Mouse (Mus musculus): ENCODE data around the gene Fblim1.
"Not testable (repeated sequence)": the region's sequence is repeated elsewhere in the genome, so short reads cannot be mapped to it uniquely, and the experiment has no call there.

Gene Fblim1

DNA sequence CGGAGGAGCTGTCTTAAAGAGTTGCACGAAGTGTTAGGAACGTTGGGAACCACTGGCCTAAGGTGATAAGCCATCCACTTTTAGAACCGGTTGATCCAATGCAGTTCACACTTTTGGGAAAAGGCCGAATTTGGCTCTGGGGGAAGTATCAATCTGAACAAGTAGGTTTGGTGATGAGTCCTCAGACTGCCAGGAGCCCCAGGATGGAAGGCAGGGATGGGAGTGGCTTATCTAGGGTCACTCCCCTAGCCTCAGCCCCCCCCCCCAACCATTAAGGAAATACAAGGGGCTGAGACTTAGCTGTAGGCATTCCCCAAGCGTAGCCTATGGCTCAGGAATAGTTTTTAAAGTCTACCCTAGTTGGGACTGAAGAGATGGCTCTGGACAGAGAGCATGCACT lies 39.7 kb downstream of the Fblim1 start:
- no peak for DNase-seq (ENCODE audit: low spot score)

DNA sequence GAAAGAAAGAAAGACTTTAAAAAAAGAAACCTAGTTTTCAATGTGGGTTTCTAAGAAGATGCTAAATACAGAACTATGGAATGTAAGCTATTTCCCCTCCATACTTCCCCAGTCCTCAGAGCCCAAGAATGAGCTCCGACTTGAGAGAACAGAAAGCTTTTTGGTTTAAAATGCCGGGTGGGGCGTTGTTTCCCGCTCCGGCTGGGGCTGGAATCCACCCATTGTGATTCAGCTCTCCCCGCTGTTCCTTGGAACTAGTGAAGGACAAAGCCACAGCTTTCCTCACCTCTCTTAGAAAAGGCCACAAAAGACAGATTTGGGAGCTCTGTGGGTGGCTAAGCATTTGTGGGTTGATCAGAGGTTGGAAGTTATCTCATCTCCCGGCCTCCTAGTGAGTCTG lies 40.6 kb downstream of the Fblim1 start:
- no peak for DNase-seq (ENCODE audit: low spot score)

DNA sequence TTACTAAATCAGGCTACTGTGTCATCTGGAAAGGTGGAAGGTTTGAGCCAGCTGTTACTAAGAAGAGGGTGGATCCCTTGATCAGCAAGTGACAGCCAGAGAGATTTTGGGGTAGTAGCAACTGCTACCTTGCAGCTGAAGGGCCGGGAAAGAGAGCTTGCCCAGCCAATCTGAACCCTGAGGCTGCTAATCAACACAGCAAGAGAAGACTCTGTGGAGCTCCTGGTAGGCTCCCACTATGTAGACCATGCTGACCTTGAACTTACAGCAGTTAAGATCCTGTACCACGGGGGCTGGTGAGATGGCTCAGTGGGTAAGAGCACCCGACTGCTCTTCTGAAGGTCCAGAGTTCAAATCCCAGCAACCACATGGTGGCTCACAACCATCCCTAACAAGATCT lies 41.2 kb downstream of the Fblim1 start:
- no peak for DNase-seq (ENCODE audit: low spot score)

DNA sequence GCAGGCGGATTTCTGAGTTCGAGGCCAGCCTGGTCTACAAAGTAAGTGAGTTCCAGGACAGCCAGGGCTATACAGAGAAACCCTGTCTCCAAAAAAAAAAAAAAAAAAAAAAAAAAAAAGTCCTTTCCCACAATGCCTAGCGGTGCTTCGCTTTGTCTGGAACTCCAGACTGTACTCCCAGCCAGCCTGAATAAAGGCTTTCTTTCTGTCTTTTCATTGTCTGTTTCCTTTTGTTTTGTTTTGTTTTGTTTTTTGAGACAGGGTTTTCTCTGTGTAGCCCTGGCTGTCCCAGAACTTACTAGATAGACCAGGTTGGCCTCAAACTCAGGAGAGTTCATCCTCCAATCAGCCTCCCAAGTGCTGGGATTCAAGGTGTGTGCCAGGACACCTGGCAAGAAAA lies 41.7 kb downstream of the Fblim1 start:
- DNase-seq (ENCODE audit: low spot score) = no peak

- DNase-seq (ENCODE audit: low spot score) = no peak
These were observed 43.6 kb downstream of the Fblim1 start for GRCm38 (mm10) chr4:141562281-141562680.

GRCm38 (mm10) chr4:141561331-141561919 lies 44.5 kb downstream of the Fblim1 start:
- DNase-seq (ENCODE audit: low spot score) = not testable (repeated sequence)

DNA sequence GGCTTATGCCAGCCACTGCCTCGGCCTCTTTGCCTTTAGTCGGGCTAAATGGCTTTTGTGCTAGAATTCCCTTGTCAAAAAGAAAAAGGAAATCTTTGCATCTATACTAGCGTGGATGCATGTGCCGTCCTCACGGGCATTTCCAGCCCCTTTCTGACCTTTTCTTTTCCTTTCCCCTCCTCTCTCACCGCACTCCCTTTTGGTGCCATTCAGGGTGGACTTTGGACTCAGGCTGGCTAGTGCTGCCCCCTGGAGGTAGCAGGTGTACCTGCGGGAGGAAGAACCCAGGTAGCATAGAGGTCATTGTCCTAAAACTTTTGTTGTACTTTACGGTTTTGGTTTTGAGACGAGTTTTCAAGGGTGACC lies 46.0 kb downstream of the Fblim1 start:
- DNase-seq (ENCODE audit: low spot score) = peak; percentile 74

- peak; percentile 35 for DNase-seq (ENCODE audit: low spot score)
These were observed 46.6 kb downstream of the Fblim1 start for GRCm38 (mm10) chr4:141559131-141559897.

DNA sequence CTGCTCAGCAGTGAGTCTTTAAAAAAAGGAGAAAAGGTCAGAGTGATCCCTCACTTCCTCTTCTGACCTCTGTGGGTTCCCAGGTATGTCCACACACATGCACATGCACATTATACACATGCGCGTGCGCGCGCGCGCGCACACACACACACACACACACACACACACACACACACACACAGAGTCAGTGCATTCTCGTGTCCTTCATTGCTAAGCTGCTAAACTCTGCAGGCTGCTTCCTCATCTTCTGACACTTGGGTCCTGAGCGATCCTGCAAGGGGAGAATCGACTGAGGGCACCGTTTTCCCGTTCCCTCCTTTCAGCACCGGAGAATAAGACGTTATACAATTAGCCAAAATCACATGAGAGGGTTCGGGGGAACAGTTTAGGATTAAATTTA lies 47.2 kb downstream of the Fblim1 start:
- DNase-seq (ENCODE audit: low spot score) = no peak

DNA sequence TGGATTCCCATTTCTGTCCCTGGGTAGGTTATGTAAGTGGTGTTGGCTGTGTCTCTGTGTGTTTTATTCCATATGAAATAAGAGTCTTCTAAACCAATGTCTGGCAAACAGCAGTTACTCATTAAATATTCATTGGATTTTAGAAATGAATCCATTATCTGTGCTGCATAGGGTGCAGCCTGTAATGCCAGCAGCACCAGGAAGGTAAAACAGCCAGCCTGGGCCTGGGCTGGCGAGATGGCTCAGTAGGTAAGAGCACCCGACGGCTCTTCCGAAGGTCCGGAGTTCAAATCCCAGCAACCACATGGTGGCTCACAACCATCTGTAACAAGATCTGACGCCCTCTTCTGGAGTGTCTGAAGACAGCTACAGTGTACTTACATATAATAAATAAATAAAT lies 49.7 kb downstream of the Fblim1 start:
- not testable (repeated sequence) for DNase-seq (ENCODE audit: low spot score)

DNA sequence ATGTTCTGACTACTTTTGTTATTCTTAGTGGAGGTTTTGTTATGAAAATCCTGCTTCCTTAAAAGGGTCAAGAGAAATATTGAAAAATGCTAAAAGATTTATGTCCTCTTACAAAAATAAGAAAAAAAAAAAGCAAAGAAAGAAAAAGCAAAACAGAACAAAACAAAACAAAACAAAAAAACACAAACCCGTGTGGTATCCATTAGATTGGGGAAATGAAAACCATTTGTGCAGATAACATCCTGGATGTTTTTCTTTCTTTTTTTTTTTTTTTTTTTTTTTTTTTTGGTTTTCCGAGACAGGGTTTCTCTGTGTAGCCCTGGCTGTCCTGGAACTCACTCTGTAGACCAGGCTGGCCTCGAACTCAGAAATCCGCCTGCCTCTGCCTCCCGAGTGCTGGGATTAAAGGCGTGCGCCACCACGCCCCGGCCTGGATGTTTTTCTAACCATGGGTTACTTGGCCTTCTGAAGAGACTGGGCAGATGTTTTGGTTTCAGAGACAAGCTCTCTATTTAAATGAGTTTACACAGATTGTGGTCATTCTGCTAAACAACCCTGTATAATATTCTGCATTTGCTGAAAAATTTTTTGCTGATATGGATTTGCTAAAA lies 51.5 kb downstream of the Fblim1 start:
- DNase-seq (ENCODE audit: low spot score) = not testable (repeated sequence)

- no peak for DNase-seq (ENCODE audit: low spot score)
These were observed 53.4 kb downstream of the Fblim1 start for GRCm38 (mm10) chr4:141552484-141552883.

GRCm38 (mm10) chr4:141547299-141547698 lies 58.6 kb downstream of the Fblim1 start:
- no peak for DNase-seq (ENCODE audit: low spot score)

DNA sequence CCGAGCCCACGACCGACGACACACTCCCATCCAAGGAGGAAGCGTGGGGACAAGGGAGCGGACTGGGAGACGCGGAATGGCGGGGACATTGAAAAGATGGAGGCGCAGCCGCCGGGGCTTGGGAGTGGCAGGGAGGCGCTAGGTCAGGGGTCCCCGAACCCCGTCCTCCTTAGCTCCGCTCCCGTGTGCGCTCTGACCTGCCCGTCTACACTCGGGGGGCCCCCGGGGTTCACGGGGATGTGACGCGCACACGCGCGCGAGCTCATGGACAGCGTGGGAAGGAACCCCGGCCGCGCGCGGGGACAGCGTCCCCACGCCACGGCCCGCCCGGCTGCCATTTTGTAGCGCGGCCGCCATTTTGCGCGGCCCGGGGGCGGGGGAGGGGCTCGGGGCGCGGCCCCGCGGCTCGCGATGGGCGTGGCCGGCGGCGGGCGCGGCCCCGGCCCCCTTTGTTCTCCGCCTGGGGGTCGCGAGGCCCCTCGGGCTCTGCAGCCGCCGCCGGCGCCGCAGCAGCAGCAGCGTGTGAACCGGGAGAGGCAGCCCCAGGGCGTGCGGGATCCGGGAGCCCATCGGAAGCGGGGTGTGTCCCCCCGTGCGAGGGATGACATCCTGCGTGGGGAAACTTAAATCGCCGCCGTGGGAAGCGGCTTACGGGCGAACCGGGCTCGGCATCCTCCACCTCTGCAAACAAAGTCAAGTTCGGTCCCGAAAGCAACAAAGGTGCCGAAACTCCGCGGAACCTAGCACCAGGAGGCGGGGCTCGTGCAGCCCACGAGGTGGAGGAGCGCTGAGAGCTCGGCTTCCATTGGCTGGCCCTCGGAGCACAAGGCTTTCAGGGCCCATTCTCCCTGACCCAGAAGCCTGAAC lies 59.3 kb downstream of the Fblim1 start:
- peak; percentile 86 for DNase-seq (ENCODE audit: low spot score)

- peak; percentile 99 for DNase-seq (ENCODE audit: low spot score)
These were observed 60.1 kb downstream of the Fblim1 start for GRCm38 (mm10) chr4:141545743-141546333.

- DNase-seq (ENCODE audit: low spot score) = peak; percentile 82
These were observed 60.7 kb downstream of the Fblim1 start for GRCm38 (mm10) chr4:141545071-141545742.

GRCm38 (mm10) chr4:141544536-141544935 lies 61.4 kb downstream of the Fblim1 start:
- no peak for DNase-seq (ENCODE audit: low spot score)

DNA sequence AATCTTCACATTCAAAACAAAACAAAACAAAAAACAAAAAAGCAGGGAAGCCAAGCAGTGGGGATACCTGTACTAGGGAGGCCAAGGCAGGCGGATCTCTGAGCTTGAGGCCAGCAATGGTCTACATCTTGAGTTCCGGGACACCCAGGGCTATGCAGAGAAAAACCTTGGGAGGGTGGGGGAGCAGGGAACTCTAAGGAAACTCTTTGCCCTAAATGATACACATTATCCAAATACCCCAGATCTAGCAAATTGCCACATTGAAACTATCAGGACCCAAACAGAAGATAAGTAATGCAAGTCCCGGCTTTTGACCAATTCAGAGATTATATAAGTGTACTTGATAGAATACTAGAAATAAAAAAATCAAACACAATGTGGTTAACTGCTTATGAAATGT lies 62.3 kb downstream of the Fblim1 start:
- DNase-seq (ENCODE audit: low spot score) = peak; percentile 69

GRCm38 (mm10) chr4:141541851-141542250 lies 64.0 kb downstream of the Fblim1 start:
- DNase-seq (ENCODE audit: low spot score) = no peak

DNA sequence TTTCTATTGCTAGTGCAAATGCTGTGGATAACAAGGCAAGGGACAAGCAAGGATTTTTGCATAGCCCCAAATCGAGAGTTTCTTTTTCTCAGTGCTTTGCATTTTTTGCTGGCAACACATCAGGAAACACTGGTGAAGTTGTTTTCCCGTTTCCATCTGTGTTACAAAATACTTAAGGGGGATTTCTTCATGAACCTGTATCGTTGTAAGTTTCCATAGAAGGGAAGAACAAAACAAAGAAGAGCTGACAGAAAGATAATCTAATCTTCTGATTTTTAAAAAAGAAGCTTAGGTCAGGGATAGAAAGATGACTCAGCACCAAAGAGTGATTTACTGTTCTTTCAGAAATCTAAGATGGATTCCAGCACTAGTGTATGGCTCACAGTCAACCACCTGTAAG lies 65.1 kb downstream of the Fblim1 start:
- DNase-seq (ENCODE audit: low spot score) = no peak

- DNase-seq (ENCODE audit: low spot score) = no peak
These were observed 66.6 kb downstream of the Fblim1 start for GRCm38 (mm10) chr4:141539213-141539767.
